Mouse (Mus musculus) ES-Bruce4 (cell line): ENCODE measurements at regions not wholly inside any gene's neighbourhood (a gene's known extent, or its start where the extent isn't known, plus 50 kb on each side); places are given as distances from the start of the nearest gene placed in this dataset.

Experiments
- CTCF ChIP-seq: IDR thresholded peaks from one replicate; pipeline ENCODE4 v1.8.1; 2011; ENCODE audit warnings: low read depth, low read length
- POLR2A ChIP-seq: IDR thresholded peaks from one replicate; pipeline ENCODE4 v1.8.1; 2011; ENCODE audit warnings: low read length; ENCODE audit not compliant: insufficient read depth

GRCm38 (mm10) chr12:71429561-71430200, 120.0 kb downstream of the Dact1 start:
- TF ChIP-seq POLR2A (no peak), CTCF (no peak)
